ENCODE assay signal across 20 mouse cellular contexts in genomic region chr15:86305290-86305689, GRCm38 (mm10).
A peak's percentile ranks its signal among the peaks of the same experiment; 100 is the strongest.
DNase-seq lines count a peak whose midpoint lies in the region; TF ChIP-seq lines count a peak whose summit lies in the region.
"Had no signal": no experiment of that assay in that cellular context is flagged by ENCODE, and none has a peak within 500 bp of the region (broad histone marks: within the 10 kb centered on the region; RNA-seq: fewer than 3 reads in every experiment).

No protein-coding gene starts in this region.

- H3ac ChIP-seq in myocyte (ENCODE audit: control insufficient read depth, insufficient read length): no peak overlapping the region

- WGBS in thymus, adult 2 months: 70% methylated on average over 3 of the region's 3 CpGs

- H3K4me1 ChIP-seq in thymus, adult 2 months (replicated peaks; ENCODE audit: control insufficient read depth, insufficient read depth, low read length): peaks cover 42% of the 10 kb centered on the region
- H3K4me1 ChIP-seq: embryonic facial prominence, embryonic 13.5 days; embryonic facial prominence, embryonic 15.5 days; forebrain, embryonic 10.5 days; forebrain, embryonic 12.5 days had no signal

- peak overlapping the region; percentile 84 for H3K27ac ChIP-seq in thymus, adult 2 months (ENCODE audit: control insufficient read depth, insufficient read depth, low read length)
- H3K27ac ChIP-seq: embryonic facial prominence, embryonic 13.5 days; embryonic facial prominence, embryonic 15.5 days; forebrain, embryonic 10.5 days; forebrain, embryonic 12.5 days had no signal

- TF ChIP-seq CTCF in thymus, adult 2 months (IDR thresholded peaks at IDR 0.05; ENCODE audit: borderline replicate concordance, control insufficient read depth, extremely low read depth, insufficient read depth, low read length, poor library complexity): no peak

- TF ChIP-seq POLR2A in thymus, adult 2 months (IDR thresholded peaks at IDR 0.05; ENCODE audit: control insufficient read depth, extremely low read depth, insufficient read depth, low read length, poor library complexity): no peak
- no peak for TF ChIP-seq POLR2A in myocyte (IDR thresholded peaks at IDR 0.05; ENCODE audit: insufficient read length, low read depth)

- H3K79me2 ChIP-seq in myocyte (ENCODE audit: control insufficient read depth, insufficient read depth): no peaks in the 10 kb centered on the region

- no peaks in the 10 kb centered on the region for H3K36me3 ChIP-seq in thymus, adult 2 months (ENCODE audit: control insufficient read depth, insufficient read depth, low read length)
- peaks cover 11% of the 10 kb centered on the region for H3K36me3 ChIP-seq in myocyte (ENCODE audit: control insufficient read depth, insufficient read depth)
- H3K36me3 ChIP-seq: forebrain, embryonic 10.5 days; forebrain, embryonic 12.5 days had no signal

- H3K4me3 ChIP-seq in thymus, adult 2 months (ENCODE audit: control insufficient read depth, insufficient read depth, low read length): no peak overlapping the region
- H3K4me3 ChIP-seq in myocyte: no peak overlapping the region
- H3K4me3 ChIP-seq: embryonic facial prominence, embryonic 13.5 days; embryonic facial prominence, embryonic 15.5 days; erythroblast, embryonic 14.5 days; forebrain, embryonic 10.5 days; forebrain, embryonic 12.5 days had no signal

- H3K27me3 ChIP-seq in thymus, adult 2 months (ENCODE audit: control insufficient read depth, insufficient read depth, low read length): no peaks in the 10 kb centered on the region
- H3K27me3 ChIP-seq in myocyte (ENCODE audit: control insufficient read depth, insufficient read depth, insufficient read length): no peaks in the 10 kb centered on the region
- H3K27me3 ChIP-seq: embryonic facial prominence, embryonic 13.5 days; embryonic facial prominence, embryonic 15.5 days; forebrain, embryonic 12.5 days had no signal

- no peak overlapping the region for H3K4me2 ChIP-seq in myocyte (ENCODE audit: low read depth)
- H3K4me2 ChIP-seq: embryonic facial prominence, embryonic 13.5 days; embryonic facial prominence, embryonic 15.5 days; forebrain, embryonic 12.5 days had no signal

- peak; percentile 19 for DNase-seq in thymus, adult 2 months
- no peak for DNase-seq in thymus, adult 18-20 months
- DNase-seq in thymus, postnatal 4 days: peak; percentile 43
- DNase-seq in thymus, postnatal 0 days (ENCODE audit: low spot score): no peak
- DNase-seq in frontal cortex, postnatal 36 days (ENCODE audit: low spot score in 2 of 2): no peak
- DNase-seq: adrenal gland, adult 2 months; adrenal gland, postnatal 10 days; adrenal gland, postnatal 25 days; cerebellum, adult 11-12 months; cerebellum, adult 8-10 months; cerebellum, adult 9-11 months; cerebellum, postnatal 14 days; cerebellum, postnatal 36 days; embryo, embryonic 11 days had no signal

TF ChIP-seq in myocyte, 11 proteins besides CTCF, POLR2A, EP300 and RAD21:
- TF ChIP-seq MYOG (IDR thresholded peaks at IDR 0.05; ENCODE audit: control insufficient read depth in 1 of 3, insufficient read depth in 1 of 3, insufficient read length in 2 of 3, low read depth in 2 of 3): peak in 2 of 3 experiments; percentile 13 to 56
- no peak for TF ChIP-seq MAX (IDR thresholded peaks at IDR 0.05; ENCODE audit: low read depth)
- peak in 2 of 3 experiments; percentile 28 to 55 for TF ChIP-seq MYOD1 (IDR thresholded peaks at IDR 0.05; ENCODE audit: control insufficient read depth in 1 of 3, insufficient read length in 2 of 3, low read depth in 2 of 3)

Comparison
In these comparisons a context has a peak if more than half of its experiments do, and no peak if none do; other contexts are left out.
1. DNase-seq: peak in thymus, adult 2 months (single experiment) and thymus, postnatal 4 days (single experiment); none in thymus, adult 18-20 months (0 of 2), thymus, postnatal 0 days (single experiment) and frontal cortex, postnatal 36 days (0 of 2).